Mouse (Mus musculus): ENCODE measurements around the gene Pde6d.
"Not testable (repeated sequence)": the region's sequence is repeated elsewhere in the genome, so short reads cannot be mapped to it uniquely, and the experiment has no call there.

Gene Pde6d

DNA sequence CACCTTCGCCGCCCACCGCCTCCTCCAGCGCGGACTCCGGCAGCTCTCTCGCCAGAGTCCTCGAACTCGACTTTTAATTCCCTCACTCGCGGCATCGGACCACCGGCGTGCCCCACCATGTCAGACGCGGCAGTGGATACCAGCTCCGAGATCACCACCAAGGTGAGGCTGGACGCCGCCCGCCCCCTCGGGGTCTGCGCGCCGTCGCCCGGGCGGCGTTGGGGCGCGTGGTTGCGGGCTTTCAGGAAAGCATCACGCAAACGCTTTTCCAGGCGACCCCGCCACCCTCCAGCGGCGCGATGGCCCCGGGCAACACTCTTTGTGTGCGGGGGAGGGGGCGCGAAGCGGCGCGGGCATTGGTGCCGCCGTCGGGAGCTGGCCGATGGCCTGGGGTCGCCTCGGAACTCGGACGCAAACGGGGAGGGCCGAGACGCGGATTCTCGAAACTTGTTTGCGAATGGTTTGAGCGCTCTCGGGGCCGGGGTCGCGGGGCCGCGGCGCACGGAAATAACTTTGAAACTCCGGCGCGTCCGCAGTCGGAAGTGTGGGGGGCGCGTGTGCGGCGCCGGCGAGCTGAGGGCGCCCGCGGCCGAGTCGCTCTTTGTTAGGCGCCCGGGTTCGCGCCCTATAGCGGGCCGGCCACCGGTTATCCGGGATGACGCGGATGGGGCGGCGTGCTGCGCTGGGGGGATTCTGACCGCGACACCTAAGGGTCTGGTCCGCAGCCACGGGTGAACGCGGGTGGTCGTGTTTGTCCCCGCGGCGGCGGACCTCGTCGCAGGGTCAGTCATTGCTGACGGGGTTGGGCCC is 55.4 kb downstream of the Pde6d start:
- DNase-seq (ENCODE audit: low spot score in 2 of 2), result peak in 1 of 2 experiments; percentile 60

DNA sequence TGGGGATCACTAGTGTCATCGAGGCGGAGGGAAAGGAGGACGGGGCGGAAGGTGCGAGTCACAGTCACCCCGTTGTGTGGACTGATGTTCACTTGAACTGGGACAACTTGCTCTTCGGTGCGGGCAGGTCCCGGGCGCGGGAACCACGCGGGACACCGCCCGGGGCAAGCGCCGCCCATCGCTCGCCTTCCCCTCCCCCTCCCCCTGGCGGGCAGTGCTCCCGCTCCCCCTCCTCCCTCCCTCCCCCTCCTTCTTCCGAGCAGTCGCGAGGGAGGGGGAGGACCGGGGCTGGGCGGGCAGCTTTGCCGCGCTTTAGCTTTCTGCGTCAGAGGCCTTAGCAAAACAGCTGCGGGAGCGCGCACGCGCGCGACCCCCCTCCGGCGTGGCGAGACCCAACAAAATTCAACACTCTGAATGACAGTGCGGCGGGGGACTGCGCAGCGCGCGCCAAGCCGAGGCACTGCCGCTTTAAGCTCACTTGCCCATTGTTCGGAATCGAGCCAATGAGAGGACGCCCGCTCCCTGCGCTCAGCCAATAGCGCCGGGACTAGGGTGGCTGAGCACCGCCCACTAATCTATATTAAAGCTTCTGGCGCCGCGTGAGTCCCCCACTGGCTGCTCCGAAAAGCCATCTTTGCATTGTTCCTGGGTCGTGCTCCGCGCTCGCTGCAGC is 56.2 kb downstream of the Pde6d start, which contains the start of gene Ptma:
TSS of gene Ptma (plus strand) at position 611 of the 673 bp plus-strand sequence.
- peak; percentile 99 to 100 for DNase-seq (ENCODE audit: low spot score in 2 of 2)

DNA sequence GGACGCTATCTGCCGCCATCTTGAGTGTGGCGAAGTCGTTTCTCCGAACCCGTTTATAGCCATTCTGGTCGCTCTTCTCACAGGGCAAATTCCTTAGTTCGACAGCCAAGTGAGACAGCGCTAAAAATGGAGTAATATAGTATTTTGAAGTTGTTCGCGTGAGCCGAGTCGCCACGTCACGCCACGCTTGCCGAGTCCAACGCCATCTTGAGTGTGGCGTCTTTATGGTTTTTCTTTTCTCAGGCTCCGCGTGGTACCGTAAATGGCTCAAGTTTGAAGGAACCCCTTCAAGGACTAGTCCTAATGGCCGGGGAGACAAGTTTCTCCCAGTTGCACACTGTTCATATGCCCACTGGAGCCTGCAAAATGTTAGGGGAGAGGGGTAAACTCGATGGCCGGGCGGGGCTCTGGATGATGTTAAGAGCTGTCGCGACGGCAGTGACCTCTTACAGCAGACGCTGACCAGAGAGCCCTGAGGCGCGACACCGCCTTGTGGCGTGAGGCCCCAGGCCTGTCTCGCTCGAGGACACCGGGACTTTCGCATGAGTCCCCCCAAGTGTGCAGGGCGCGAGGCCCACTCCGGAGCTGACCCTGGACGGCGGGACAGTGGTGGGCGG is 56.8 kb downstream of the Pde6d start:
- DNase-seq (ENCODE audit: low spot score in 2 of 2), result peak in 1 of 2 experiments; percentile 78

DNA sequence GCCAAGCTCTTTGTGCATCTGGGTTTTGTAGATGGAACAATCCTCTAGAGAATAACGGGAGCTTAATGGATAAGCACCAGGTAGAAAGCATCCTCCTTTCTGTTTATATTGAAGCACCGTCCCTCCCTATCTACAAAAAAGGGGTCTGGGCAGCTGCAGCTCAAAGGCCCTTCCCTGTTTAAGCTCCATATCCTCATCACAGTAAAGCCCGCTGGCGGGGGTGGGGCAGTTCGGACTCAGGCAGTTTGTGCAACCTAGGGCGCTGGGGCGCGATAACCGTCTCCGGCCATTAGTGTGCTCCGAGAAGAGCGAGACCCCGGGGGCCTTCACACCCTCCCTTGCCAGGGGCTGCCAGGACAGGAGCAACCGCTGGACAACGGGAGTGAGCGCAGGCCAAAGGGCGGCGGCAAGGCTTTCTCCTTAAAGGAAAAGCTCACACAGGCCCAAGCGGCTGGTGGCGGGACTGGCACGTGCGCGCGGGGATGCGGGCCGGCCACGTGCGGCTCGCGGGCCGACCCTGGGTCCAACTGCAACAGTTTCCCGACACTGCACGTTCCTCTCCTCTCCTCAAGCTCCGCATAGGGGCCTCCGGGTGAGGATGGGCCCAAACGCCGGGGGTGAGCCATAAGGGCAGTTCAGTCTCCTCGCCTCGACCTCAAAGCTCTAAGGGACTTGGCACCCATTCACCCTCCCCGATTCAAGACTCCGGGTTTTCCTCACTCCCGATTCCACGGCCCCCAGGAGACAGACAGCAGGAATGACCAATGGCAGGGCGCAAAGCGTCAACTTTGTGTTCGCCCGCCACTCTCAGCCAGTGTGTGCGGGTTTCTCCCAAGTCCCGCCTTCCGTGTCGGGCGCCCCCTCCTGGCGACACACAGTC is 57.6 kb downstream of the Pde6d start:
- peak; percentile 99 to 100 for DNase-seq (ENCODE audit: low spot score in 2 of 2)

DNA sequence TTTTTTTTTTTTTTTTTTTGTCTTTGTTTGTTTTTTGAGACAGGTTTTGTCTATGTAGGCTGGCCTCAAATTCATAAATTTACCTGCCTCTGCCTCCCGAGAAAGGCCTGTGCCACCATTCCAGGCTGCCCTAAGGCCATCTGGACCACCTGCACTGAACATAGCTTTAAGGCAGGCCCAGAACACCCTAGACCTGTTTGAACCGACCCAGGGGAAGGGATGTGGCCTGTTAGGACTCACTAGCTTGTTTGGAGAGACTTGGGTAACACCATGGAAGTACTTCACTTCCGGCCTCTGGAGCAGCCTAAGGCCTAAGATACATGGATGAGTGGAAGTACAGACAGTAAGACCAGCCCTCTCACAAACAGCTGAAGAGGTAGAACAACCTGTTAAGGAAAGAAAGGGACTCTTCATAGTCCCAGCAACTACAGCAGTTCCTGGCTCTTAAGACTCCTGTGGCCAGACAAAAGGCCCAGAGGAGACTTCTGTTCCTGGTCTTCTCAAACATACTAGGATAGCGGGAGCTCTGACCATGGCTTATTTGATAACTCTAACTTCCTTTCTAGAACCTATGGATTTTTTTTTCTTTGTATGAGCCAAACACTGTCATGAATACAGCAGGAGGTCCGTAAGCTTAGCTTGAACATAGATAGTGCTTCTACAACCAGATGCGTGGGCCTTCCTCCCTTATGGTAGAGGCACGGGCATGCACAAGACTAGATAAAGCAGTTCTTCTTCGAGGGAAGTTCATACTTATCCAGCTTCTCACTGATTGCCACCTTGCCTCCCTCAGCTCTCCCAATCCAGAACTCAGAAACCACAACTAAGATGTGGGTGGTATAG is 58.4 kb downstream of the Pde6d start:
- DNase-seq (ENCODE audit: low spot score in 2 of 2), result no peak

DNA sequence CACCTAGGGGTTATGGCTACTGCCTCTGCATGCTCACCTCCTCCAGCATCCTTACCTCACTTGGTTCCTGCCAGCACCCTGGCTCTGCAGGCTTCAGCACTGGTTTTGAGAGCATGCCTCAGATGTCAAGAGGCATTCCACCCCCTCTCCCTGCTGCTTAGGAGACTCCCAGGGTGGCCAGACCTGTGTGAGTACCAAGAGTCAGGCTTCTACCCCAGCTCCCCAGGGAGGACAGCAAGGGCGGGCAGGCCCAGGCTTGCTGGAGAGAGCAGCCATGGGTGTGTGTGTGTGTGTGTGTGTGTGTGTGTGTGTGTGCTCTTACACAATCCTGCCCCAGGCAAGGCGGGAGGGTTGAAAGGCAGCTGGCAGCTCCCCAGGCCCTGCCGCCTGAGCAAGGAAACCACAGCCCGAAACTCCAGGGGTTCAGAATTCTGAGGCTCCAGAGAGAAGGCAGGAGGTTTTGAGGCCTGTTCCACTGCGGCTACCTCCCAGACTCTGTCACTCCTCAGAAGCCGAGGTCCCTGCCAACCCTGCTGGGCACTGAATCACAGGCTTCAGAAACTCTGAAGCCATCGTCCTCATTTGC is 60.0 kb downstream of the Pde6d start:
- no peak for DNase-seq (ENCODE audit: low spot score in 2 of 2)

DNA sequence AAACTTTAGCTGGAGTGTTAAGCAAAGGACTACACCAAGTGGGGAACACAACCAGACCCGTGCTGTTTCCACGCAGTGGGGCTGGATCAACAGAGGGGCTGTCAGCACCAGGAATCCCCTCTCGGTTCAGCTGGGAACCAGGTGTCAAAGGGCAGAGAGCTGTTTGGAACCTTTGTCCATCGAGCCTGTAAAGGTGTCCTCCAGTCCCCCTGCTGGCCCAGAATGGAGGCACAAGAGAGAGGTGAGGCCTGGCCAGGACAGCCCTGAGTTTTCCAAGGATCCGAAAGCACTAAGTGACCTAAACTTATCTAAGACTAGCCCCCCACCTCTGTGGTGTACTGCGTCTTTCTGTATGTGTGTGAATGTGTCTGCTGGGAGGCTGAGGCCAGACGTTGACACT is 62.1 kb downstream of the Pde6d start:
- DNase-seq (ENCODE audit: low spot score in 2 of 2), result no peak

DNA sequence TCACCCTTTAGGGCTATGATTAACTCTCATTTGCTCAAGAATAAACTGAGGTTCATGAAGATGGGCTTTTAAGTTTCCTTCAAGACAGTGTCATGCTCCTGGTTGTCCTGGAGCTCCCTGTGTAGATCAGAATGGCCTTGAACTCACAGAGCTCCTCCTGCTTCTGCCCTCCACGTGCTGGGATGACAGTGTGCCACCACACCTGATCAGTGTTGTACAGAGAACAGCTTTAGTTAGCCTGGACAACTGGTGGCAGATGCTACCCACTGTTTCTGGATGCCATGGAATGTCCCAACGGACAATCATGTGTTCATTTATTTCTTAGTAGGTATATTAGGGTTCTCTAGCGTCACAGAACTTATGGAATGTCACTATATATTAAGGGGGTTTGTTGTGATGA is 65.4 kb downstream of the Pde6d start:
- no peak for DNase-seq (ENCODE audit: low spot score in 2 of 2)

DNA sequence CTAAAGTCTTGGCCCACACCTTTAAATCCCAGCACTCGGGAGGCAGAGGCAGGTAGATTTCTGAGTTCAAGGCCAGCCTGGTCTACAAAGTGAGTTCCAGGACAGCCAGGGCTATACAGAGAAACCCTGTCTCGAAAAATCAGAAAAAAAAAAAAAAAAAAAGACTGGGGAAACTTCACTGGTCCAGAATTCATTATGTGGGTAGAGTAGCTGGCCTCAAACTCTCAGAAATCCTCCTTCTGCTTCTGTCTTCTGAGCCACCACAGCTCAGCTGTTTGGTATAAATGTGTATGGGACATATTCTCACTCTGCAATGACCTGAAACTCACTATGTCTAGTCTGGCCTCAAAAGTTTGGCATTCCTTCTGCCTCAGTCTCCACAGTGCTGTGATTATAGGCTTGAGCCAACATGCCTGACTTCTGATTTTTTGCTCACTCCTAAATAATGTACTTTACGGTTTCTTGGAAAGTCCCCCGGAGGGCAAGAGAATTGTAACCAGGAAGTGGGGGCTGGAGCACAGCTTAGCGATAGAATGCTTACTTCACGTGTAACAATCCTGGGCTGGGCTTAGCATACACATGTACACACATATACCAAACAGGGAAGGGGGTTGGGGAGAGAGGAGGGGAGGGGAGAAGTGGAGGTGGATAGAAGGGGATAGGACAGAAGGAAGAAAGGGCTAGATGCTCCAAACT is 66.6 kb downstream of the Pde6d start:
- DNase-seq (ENCODE audit: low spot score in 2 of 2), result no peak

DNA sequence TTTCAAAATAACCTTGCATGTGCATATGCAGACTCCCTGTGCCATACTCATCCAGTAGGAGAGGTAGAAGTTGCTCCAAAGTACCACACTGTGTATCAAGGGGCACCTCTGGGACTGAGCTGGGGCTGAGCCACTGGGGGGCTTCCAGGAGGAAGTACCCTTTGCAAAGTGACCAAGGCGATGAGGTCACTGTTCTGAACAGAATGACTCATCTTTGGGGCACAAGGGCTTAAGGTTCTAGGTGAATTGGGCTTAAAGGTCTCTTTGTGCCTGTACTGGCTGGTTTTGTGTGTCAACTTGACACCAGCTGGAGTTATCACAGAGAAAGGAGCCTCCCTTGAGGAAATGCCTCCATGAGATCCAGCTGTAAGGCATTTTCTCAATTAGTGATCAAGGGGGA is 69.4 kb downstream of the Pde6d start:
- DNase-seq (ENCODE audit: low spot score in 2 of 2), result not testable (repeated sequence)

DNA sequence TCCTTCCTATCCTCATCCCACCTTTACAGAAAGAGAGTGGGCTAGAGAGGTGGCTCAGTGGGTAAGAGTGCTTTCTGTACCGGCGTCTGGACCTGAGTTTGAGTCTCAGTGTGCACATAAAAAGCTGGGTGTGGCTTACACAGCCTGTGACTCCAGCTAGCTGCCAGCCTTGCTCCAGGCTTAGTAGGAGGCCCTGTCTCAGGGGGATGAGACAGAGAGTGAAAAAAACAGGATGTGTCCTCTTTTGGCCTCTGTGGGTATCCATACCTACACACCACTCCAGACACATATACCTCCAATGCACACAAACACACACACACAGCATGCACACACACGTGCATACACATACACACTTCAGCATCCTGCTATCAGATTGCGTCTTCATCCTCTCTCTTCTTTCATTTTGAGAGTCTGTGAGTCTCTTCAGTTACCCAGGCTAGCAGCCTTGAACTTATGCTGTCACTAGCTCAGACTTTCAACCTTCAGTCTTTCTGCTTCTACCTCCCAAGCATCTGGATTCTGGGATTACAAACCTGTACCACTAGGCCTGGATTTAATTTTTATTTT is 70.2 kb downstream of the Pde6d start:
- no peak for DNase-seq (ENCODE audit: low spot score in 2 of 2)

DNA sequence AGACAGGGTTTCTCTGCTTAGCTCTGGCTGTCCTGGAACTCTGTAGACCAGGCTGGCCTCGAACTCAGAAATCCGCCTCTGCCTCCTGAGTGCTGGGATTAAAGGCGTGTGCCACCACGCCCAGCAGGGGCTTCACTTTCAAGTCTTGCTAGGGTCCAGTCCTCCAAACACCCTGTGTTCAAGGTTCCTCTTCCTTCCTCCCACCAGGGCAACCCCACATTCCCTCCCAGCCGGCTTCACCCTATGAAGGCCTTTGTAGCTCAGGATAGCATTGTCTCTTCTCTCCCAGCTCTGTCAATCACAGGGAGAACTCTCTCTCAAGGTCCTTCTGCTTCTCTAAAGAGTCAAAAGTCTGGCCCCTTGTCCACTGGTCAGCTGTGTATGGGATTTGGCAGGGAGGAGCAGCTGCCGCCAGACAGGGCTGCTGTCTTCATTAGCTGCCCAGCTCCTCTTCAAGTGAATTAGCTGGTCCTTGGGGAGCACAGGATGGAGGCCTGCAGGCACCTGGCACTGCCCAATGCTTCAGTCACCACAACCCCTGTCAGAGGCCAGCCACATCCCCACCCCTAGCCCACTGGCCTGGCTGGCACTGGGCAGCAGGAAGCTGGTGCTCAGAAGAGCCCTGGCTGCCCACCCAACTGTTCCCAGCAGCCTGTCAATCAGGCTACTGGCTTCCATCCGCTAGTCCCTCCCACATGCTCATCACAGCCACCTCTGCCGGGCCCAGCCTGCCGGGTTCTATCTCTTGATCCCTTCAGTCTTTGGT is 71.6 kb downstream of the Pde6d start:
- DNase-seq (ENCODE audit: low spot score in 2 of 2), result peak in 1 of 2 experiments; percentile 48

DNA sequence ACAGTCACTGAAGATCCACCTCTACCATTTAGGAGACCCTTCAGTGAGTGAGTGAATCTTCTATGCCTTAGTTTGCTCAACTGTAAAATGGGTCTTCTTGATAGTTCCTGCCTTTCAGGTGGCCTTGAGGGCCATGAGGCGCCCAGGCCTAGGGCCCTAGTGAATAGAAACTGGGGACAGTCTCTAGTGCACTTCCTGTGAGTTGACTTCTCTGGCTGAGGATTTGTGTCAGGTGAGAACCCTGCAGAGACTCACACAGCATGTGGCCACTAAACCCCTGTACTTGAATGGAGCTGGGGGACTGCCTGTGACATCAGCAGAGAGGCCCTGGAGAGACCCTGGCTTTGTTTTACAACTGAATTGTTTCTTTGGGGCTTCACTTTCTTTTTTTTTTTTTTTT is 72.2 kb downstream of the Pde6d start:
- no peak for DNase-seq (ENCODE audit: low spot score in 2 of 2)

DNA sequence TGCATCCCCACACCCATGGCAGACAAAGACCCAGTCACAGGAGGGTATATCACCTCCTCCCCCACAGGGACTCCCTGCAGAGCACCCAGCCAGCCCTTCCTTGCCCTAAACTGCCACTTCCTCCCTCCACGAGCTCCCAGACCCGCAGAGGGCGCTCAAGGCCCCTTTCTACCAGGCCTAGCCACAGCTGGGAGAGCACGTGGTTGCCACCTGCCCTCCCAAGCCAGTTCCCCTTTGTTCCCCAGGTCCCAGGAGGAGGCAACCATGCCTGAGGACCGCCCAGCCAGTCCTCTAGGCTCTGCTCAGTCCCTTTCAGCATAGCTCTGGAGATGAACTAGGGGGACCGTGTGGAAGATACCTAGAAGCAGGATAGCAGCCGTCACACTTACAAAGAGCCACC is 73.0 kb downstream of the Pde6d start:
- DNase-seq (ENCODE audit: low spot score in 2 of 2), result peak; percentile 59 to 78

DNA sequence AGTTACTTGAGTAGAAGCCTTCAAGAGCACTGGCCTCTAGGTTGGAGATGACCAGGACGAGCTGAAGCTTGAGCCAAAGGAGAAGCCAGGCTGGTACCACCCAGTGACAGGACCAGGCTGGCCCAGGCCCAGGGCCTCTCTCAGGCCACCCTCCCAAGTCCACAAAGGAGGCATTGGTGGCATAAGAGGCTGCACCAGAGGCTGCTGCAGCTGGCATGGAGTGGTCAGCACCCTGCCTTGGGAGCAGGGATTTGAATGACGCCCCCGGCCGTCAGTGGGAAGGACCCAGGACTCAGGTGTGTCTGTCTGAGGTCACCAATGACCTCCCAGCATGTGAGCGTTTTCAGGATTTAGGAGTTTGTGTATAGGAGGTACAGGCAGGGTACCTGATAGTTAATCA is 74.6 kb downstream of the Pde6d start:
- DNase-seq (ENCODE audit: low spot score in 2 of 2), result no peak

DNA sequence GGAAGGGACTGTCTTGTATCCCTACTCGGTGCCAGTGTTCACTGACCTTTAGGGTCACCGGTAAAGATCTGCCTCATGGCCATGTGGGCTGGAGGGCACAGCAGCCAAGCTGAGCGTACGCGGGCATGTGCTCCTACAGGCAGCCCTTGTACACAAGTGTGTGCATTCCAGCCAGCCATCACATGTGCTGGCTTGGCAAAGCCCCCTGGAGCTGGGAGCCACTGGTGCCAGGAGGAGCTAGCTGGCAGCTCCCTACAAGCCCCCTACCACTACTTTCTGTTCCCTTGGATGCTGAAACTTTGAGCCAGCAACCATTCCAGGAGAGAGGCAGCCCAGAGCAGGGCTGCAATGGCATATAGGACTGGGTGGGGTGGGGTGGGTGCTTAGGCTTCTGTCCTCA is 76.0 kb downstream of the Pde6d start:
- no peak for DNase-seq (ENCODE audit: low spot score in 2 of 2)

DNA sequence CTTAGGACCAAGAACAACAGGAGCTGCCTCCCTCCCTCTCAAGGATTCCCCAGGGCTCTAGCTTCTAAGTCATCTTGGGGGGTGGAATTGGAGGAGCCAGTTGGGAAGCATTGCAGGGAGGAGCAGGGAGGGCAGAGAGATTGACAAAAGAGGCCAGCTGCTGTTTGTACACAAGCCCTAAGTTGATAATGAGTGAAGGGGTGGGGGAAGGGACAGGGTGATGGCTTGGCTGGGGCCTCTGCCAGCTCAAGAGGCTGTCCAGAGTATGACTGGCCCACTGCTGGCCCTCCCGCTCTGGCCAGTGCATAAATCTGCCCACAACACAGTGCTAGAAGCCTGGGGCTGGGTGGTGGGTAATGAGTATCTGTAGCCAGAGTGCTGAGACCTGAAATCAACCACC is 77.0 kb downstream of the Pde6d start:
- peak in 1 of 2 experiments; percentile 39 for DNase-seq (ENCODE audit: low spot score in 2 of 2)

DNA sequence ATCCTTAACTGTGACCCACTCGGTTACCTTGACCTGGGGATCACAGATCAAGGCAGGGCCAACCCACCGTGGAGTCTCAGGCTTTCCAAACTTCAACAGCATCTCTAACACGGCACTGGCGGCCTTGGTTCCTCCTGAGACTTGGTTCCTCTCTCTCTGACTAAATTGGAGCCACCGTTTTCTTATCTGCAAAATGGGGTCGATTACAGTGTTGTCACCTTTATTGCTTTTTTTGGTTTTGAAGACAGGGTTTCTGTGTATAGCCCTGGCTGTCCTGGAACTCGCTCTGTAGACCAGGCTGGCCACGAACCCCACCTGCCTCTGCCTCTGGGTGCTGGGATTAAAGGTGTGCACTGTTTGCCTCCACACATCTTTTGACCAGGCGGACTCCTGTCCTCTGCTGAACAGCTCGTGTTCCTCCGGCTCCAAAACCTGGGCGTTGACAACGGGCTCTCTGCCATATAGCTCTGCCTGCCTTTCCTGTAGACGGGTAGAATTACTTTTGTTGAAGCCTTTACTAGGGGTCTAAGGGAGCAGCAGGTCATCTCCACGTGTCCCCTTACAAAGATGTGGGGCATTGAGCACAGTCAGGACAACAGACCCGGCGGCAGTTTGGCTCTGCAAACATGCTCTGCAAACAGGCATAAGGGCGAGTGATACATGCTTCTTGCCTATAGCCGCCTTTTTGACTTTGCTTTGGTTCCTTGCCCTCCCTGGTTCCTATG is 77.6 kb downstream of the Pde6d start:
- no peak for DNase-seq (ENCODE audit: low spot score in 2 of 2)
